Mouse (Mus musculus) bone marrow macrophage, adult 2 months (primary cell): ENCODE results near the gene Tbxas1.

ENCODE experiments used
- CTCF ChIP-seq: IDR thresholded peaks from 2 replicates; pipeline ENCODE4 v1.5.1; 2012; ENCODE audit warnings: low read depth, mild to moderate bottlenecking, low read length, moderate library complexity
- POLR2A ChIP-seq: IDR thresholded peaks from 2 replicates; pipeline ENCODE4 v1.6.1; 2012; ENCODE audit warnings: mild to moderate bottlenecking, low read depth, low read length, borderline replicate concordance

- no peak for TF ChIP-seq CTCF
- TF ChIP-seq POLR2A = no peak
These were observed 256.3 kb downstream of the Tbxas1 start for GRCm38 (mm10) chr6:39131480-39131879.
